Mouse (Mus musculus) right cerebral cortex, postnatal 4 days (tissue): Measurements from ENCODE around the gene Mmp25.

Experiments used
- DNase-seq: peaks from one replicate; pipeline ENCODE4 v3.0.0-alpha.2; 2022

Mmp25 gene

DNA sequence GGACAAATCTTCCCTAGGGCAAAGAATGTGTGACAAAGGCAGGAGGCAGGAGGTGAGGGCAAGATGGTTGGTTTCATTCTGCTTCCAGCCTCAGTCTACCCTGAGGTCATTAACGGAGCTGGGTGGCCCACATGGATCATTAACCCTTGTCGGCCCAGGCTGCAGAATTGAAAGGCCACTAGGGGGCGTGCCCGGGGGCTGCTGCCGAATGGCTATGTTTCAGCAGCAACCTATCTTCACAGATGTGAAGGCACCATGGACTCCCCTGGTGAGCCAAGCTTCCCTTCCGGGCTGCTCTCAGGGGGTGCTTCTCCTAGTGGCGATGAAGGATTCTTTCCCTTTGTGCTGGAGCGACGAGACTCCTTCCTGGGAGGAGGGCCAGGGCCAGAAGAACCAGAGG lies 16.4 kb upstream of the Mmp25 start:
- DNase-seq = no peak

DNA sequence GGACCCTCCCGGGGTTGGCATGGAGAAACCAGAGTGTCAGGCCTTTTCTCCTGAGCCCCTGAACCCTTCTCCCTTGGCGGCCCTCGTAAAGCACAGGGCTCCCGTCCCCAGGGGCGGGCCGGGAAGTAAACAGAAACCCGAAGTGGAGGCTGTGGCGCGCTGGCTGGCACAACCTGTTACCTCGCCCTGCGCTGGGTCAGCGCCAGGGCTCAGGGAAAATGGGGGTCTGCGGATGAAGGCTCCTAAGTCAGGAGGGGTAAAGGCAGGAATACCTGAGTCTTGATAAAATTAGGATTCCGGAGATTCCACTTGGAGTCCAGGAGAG lies 15.8 kb upstream of the Mmp25 start:
- no peak for DNase-seq

DNA sequence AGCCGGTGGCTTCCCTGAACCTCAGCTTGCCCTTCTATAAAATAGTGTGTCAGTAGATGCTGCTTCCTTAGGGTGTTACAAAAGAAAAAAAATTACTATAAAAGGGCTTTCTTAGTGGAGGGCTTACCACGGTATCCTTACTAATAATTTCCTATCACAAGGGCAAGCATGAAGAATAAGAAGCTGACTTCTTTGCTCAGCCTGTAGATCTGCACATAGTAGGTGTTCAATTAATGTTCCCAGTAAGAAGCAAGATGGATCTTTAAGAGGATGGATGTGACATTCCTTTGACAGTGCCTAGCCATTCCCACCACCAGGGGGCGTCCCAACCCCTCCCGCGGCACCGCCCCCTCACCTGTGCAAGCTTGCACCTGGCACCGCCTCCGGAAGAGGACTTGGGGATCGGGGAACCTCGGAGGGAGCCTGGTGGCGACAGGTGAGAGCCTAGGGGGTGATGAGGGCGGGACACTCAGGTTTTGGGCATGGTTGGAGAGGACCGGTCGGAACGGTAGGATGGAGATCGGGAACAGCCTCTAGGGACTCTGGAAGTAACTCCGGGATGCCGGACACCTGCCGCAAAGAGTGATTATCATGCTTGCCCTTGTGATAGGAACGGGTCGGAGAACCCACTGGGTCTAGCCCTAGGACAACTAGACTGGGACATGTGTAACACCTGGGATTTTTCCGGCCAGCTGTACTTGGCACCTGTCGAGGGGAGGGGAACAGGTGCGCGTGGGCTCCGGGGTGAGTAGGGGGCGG lies 15.2 kb upstream of the Mmp25 start, which contains the start of gene Bicdl2:
Gene Bicdl2, plus strand, starts transcription at position 390 of the 759 bp plus-strand sequence.
- DNase-seq = no peak

DNA sequence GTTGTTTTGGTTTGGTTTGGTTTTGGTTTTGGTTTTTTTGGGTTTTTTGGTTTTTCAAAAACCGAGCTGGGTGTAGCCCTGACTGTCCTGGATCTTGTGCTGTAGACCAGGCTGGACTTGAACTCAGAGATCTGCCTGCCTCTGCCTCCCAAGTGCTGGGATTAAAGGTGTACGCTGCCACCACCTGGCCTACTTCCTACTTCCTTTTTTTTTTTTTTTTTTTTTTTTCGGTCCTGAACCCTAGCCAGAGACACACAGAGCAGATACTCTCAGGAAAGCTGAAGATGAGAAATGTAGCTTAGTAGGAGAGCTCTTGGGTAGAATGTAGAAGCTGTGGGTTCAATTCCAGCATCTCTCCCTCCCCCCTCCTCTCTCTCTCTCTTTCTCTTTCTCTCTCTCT lies 13.4 kb upstream of the Mmp25 start:
- DNase-seq = no peak

DNA sequence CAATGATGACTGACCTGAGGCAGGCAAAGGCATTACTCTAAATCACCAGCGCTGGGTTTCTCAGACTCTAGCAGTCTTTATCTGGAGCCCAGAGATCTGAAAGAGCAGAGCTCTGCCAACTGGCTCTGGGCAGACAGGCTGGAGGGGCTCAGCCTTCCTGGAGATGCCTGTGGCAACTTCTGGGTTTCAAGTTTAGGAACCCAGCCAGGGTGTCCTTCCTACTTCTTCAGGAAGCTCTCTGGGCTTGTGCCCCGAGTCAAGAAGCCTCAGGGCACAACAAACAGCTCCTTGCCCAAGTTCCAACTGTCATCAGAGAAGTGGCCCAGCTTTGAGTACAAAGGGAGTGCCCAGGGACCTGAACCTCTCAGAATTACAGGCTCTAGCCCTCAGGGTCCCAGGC lies 9.3 kb upstream of the Mmp25 start:
- no peak for DNase-seq

DNA sequence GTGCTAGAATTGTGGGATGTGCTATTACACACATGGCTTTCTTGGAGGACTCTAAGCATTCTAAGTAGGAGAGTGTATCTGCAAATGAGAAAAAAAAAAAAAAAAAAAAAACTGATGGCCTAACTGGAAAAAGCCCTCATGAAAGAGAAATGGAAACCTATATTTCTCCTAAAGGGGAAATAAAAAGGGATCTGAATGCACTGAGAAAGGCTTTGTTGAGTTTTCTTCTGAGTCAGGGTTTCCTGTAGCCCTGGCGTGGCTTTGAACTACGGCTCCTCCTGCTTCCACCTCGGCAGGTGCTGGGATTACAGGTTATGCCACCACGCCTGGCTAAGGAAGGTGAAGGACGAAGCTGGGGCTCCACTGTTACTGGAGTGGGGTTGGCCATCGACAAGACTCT lies 8.9 kb upstream of the Mmp25 start:
- no peak for DNase-seq

DNA sequence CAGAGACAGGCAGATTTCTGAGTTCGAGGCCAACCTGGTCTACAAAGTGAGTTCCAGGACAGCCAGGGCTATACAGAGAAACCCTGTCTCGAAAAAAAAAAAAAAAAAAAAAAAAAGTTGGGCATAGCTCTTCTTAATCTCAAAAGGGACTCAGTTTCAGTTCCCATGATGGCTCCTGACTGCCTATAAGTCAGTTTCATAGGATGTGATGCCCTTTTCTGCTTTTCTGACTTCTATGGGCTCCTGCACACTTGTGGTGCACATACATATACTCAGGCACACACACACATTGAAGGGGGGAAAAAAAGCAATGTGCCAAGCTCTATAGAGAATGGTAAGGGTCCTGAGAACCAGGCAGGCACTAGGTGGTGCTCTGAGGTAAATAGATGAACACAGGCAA lies 8.2 kb upstream of the Mmp25 start:
- no peak for DNase-seq

DNA sequence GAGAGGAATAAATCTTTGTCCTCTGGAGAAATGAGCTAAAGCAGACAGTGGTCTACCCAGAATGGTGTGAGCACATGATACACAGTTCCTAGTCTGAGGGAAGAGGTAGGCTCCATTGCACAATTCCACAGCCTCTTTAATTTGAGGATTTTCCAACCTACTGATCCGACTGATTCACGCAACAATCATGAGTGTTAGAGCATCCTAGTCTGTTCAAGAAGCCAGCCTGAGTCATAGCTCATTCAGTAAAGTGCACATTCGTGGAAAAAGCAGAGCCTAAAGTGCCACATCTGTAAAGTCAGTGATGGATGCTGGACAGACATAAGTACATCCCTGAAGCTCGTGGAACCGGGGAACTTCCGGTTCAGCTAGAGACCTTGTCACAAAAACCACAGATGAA lies 6.3 kb upstream of the Mmp25 start:
- DNase-seq = no peak

DNA sequence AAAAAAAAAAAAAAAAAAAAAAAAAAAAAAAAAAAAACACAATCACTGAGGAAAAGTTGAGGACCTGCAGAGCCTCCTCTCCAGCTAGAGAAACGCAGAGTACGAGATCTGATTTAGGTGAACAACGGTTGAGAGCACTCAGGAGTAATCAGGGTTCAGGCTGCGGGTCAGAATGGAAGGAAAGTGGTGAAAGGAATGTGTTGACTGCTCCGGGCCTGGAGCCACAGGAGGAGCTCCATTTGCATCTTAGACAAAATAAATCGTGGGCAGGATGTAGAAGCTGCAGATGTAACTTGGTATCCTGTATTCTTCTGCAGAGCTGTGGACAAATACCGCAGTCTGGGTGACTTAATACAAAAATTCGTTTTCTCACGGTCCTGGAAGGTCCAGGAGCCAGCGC lies 817 bp upstream of the Mmp25 start:
- DNase-seq = no peak

DNA sequence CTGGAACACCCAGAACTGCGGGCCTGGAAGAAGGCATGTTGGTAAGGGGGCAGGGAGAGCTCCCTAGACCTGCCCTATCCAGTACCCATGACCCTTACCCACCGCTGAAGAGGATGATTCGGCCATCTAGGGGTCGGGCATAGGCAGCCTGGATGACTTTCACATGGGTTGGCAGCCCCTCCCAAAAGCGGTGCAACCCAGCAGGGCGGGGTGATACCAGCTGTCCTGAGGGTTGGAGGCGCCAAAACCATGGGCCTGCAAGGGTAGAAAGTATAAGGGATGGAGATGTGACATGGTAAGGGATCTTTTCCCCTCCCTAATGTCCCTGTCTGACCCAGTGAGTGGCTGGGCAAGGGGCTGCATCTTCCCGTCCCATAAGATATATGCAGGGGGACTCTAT lies 13.8 kb downstream of the Mmp25 start:
- DNase-seq = no peak

DNA sequence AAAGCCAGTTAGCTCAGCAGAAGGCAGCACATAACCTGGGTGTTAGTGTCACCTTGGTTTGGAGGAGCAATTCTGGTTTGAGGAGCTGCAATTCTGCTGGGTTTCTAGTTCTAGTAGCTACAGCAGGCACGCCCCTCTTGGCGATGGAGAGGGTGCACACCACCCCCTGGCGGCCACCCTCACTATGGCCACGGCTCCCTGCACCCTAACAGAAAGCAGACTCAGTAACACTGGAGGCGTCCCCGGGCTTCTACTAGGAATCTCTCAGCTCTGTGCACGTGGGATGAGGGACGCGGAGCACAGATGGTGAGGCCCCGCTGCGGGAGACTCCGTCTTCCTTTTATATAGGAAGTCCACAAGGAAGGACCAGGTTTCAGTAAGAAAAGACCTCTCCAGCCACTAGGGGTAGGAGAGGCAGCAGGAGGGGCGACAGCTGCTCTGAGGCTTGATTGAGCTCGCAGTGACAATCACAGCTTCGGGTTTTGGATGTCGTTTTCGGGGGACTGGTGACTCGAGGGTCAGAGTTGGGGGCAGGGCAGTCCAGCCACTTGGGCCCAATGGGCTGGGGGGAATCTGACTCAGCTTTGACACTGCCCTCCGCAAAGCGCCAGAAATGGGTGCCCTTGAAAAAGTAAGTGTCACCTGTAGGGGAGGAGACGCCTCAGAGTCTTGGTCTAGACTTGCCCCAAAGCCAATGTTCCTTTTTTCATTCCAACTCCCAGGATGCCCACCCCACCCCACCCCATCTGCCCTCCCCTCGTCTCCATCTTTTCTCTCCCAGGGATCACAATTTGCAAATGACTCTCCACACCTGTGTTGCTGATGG lies 14.7 kb downstream of the Mmp25 start:
- DNase-seq = peak; percentile 81

DNA sequence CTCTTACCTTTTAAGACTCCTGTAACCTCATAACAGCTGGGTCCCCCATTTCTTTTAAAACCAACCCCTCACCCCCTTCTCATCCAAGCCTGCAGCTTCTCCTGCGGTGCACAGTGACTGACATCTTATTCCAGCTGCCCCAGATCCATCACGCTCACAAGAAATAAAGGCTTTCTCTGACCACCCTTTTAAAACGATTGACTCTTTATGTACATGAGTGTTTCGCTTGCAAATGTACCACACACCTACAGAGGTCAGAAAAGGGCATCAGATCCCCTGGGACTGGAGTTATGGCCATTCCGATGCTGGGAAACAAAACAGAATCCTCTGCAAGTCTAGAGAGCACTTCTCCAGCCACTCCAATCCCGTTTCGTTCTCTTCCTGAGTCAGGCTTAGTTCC lies 17.3 kb downstream of the Mmp25 start:
- DNase-seq = no peak

DNA sequence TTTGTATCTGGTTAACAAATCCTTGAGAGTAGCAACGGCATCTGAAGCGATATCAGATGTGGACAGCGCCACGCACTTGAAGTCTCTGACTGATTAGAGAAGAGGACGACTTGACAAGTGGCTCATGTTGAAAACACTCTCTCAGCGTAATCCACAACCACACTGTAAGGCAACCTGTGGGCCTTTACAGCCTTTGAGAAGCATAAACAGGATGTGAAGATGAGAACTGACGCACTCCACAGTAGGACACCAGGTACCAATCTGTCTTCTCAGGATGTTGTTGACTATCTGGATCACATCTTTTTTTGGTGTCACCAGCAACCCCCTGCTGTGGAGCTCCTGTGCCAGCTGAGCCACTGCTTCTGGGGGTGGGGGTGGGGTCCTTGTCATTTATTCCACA lies 24.7 kb downstream of the Mmp25 start:
- DNase-seq = no peak

DNA sequence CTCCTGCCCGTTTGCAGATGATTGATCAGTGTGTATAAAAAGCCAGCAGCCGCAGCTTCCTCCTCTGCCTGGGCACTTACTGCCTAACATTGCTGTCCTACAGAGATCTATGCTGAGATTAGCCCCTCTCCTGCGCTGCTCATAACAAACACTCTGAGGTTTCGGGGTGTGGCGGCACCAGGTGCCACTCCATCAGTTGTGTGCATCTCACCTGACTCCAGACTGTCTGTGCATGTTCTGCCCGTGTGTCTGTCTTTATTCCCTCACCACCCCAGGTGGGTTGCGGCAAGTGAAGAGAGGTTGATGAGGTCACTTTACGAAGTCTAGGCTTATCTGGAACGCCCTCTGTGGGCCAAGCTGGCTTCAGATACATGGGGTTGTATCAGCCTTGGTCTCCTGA lies 28.0 kb downstream of the Mmp25 start:
- no peak for DNase-seq

DNA sequence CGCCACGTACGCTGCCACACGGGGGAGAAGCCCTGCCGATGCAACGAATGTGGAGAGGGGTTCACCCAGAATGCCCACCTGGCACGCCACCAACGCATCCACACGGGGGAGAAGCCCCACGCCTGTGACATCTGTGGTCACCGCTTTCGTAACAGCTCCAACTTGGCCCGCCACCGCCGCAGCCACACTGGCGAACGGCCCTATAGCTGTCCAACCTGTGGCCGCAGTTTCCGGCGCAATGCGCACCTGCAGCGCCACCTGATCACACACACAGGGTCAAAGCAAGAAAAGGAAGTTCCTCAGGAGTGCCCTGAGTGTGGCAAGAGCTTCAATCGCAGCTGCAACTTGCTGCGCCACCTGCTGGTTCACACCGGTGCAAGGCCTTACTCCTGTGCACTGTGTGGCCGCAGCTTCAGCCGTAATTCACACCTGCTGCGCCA lies 34.7 kb downstream of the Mmp25 start:
- peak; percentile 51 for DNase-seq

DNA sequence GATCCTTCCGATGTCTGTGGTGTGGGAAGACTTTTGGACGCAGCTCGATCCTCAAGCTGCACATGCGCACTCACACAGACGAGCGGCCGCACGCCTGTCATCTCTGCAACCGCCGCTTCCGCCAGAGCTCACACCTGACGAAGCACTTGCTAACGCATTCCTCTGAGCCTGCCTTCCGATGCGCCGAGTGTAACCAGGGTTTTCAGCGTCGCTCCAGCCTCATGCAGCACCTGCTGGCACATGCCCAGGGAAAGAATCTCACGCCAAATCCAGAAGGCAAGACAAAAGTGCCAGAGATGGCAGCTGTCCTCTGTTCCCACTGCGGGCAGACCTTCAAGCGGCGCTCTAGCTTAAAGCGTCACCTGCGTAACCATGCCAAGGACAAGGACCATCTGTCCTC lies 35.5 kb downstream of the Mmp25 start:
- DNase-seq = no peak

DNA sequence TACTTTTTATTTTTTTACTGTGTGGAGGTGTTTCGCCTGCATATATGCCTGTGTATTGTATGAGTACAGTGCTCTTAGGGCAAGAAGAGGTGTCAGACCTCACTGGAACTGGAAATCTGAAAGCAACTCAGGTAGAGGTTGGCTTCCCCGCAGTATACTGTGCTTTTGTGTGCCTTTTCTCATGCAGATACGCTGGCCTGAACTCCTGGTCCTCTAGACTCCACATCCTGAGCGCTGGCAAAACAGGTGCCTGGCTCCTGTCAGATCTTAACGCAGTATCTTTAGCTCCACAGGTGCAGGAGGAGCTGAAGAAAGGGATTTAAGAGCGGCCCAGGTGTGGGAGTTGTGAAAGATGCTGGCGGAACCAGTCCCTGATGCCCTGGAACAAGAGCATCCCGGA lies 39.9 kb downstream of the Mmp25 start:
- DNase-seq = no peak

DNA sequence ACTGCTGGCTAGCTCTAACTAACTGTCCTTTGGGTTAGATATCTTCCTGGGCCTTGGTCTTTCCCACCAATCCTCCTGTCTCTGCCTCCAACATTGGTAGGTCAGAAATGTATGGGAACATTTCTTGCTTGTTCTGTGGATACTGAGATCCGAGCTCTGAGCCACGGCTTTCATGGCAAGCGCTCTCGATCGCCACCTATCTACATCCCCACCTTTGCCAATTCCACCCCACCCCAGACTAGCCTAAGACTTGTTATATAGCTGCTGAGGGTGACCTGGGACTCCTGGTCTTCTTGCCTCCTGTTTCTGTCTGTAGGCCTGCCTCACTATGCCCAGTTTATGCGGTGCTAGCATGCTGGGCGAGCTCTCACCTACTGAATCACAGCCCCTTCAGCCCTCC lies 40.7 kb downstream of the Mmp25 start:
- DNase-seq = no peak

DNA sequence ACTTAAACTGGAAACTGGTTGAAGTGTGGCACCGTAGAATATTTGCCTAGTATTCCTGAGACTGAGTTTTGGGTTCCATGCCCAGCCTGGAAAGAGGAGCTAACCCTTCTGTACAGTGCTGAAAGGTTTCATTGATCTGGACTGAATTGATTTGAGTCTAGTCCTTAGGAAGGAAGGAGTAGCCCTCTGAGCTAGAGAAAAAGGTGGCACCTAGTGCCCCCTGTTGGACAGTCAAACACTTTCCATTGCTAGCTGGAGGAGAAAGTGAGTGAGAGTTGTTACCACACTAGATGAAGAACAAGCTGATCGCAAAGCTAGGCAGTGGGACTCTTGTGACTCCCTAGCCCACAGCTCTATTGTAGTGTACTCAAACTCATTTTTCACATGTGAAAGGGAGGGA lies 41.5 kb downstream of the Mmp25 start:
- no peak for DNase-seq

DNA sequence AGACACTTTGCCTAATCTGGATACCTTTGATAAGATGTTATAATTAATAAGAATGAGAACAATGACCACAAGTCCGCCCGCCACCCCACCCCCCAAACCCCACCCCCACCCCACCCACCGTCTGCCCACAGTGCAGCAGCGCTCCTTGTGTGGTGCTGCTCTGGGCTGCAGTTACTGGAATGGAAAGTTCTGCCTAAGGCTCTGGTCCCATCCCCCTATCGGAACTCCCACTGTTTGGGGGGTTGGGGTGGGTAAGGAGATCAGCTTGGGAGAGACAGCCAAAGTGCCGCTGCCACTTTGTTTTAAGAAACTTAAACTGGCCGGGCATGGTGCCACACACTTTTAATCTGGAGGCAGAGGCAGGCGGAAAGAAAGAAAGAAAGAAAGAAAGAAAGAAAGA lies 42.0 kb downstream of the Mmp25 start:
- peak; percentile 13 for DNase-seq

DNA sequence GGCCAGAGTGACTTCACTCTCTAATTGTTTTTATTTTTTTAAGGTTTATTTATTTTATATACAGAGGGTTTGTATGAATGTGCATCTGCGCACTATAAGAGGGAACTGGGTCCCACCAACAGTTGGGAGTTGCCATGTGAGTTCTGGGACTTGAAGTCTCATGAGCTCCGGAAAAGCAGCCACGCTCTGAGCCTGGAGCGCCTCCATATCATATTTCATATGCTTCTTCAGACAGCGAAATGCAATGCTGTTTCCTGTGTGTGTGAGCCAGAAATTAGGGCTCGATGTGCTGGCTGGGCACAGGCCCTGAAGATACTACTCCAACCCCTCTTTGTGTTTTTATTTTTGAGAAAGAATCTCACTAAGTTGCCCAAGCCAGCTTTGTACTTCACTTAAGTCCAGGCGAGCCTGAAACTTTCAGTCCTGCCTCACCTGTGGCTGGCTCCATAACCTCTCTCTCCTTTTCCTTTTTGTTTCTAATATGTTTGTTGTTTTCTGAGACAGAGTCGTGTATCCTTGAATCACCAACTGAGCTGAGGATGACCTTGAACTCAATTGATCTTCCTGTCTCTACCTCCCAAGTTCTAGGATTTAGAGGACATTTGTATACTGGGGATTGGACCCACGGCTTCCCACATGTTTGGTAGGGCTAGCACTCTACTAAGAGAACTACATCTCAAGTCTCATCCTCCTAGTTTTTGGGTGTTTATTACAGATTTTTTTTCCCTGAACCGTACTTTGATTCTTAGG lies 43.1 kb downstream of the Mmp25 start:
- no peak for DNase-seq

DNA sequence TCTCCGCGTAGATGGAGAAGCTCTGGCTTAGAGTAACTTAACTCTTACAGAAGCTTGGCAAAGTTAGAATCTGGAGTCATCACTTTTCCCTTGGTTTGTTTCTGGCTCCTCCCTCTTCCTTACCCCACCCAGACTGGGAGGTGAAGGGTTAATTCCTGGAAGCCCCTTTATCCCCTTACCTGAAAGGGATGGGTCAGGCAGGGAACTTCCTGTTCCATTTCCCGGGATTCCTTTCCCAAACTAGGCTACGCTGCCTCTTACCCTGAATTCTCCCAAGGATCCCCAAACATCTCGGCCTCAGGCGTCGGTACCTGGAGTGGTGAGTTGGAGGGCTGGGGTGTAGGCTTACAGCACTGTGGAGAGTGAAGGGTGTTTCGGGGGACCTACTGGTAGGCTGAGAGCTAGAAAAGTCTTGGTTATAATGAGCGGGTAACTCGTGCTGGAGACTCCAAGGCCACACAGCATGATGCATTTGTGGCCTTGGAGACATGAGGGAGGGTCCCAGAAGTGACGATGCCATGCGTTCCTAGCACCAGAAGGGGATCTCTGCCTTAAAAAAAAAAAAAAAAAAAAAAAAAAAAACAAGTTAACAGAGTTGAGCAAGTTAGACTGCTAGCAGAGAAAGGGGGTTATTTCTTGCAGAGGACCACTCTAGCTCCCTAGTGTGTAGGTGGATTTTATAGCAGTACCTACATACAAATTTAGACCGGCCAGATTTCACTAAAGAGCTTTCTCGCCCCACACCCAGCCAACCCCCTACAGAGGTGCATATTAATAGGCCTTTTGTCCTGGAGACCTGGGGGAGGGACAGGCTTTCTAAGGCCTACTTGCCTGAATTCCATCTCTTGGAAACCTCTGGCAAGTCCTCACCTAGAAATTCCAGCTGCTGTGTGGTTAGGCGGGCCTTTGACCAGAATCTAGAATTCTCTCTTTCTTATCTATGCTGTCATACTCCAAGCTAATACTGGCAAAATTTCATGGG lies 44.1 kb downstream of the Mmp25 start, which contains the start of gene Zscan10:
Gene Zscan10, plus strand, starts transcription at position 216 of the 982 bp plus-strand sequence.
- no peak for DNase-seq
